Mouse (Mus musculus): Measurements from ENCODE around the gene Tex19.2. TPM values are rescaled to one million over a fixed set of nuclear protein-coding genes. Genes with fewer than 3 reads are reported as not detected.

Gene Tex19.2
- polyA plus RNA-seq, 1 experiment from 2014 or later, result not detected

- ATAC-seq (replicated peaks; ENCODE audit: insufficient number of reproducible peaks, insufficient read depth, low FRiP score, low read depth), result no peak
- H3K9ac ChIP-seq, result no peak overlapping the region
- H3K27ac ChIP-seq, result no peak overlapping the region
- no peaks in the 10 kb centered on the region for H3K4me1 ChIP-seq (replicated peaks)
- no peaks in the 10 kb centered on the region for H3K36me3 ChIP-seq
- H3K4me3 ChIP-seq, result no peak overlapping the region
- H3K9me3 ChIP-seq (replicated peaks), result no peaks in the 10 kb centered on the region
- H3K27me3 ChIP-seq, result 0 out of 2 replicates have a peak, but pooled peaks cover 3% of the 10 kb centered on the region
- 33% methylated on average over 1 of the region's 1 CpGs for WGBS
- no peak overlapping the region for H3K4me2 ChIP-seq
These were observed 16.1 kb upstream of the Tex19.2 start for GRCm38 (mm10) chr11:121134600-121134999.

DNA sequence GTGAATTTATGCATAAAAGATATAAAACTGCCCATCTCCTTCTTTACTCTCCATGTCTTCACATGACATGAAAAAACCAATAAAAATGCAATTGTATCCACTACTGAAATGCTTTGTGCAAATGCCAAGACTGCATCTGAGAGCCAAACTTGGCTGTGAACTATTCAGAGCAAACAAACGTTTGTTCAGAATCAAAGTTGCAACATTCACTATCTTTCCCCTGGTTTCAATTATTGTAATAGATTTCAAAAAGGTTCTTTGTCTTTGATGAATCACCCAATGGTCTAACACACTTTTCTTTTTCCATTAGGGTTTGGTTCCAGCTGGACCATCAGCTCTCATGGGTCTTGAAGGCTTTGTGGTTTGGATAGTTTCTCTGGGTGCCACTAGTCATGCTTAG, 11.1 kb upstream of the Tex19.2 start:
- WGBS, result 85% methylated on average over 1 of the region's 1 CpGs
- no peak overlapping the region for H3K27ac ChIP-seq
- no peak for ATAC-seq (replicated peaks; ENCODE audit: insufficient number of reproducible peaks, insufficient read depth, low FRiP score, low read depth)
- H3K4me3 ChIP-seq, result no peak overlapping the region
- no peaks in the 10 kb centered on the region for H3K4me1 ChIP-seq (replicated peaks)
- H3K4me2 ChIP-seq, result no peak overlapping the region
- no peaks in the 10 kb centered on the region for H3K27me3 ChIP-seq
- no peaks in the 10 kb centered on the region for H3K36me3 ChIP-seq
- no peak overlapping the region for H3K9ac ChIP-seq
- H3K9me3 ChIP-seq (replicated peaks), result no peaks in the 10 kb centered on the region

DNA sequence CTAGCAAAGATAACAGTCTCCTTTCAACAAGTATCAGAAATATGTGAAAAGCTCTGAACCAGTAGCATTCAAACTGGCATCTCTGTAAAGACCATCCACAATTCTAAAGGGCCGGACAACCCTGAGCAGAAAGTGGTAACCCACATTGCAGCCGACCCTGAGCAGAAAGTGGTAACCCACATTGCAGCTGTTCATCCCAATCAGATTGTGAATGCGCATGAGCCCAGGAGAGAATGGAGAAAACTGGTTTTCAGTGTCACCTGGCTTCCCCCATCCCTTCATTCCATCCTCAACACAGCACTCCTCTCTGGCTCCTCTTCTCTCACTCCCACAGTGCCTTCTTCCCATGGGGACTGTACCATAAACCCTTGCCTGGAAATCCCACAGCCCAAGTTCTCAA, 9.0 kb upstream of the Tex19.2 start:
- H3K9ac ChIP-seq, result no peak overlapping the region
- no peaks in the 10 kb centered on the region for H3K36me3 ChIP-seq
- peaks cover 1% of the 10 kb centered on the region; the same call in 1 of the 2 replicates for H3K4me1 ChIP-seq (replicated peaks)
- no peak for ATAC-seq (replicated peaks; ENCODE audit: insufficient number of reproducible peaks, insufficient read depth, low FRiP score, low read depth)
- no peaks in the 10 kb centered on the region for H3K27me3 ChIP-seq
- WGBS, result 88% methylated on average over 3 of the region's 3 CpGs
- H3K27ac ChIP-seq, result no peak overlapping the region
- no peaks in the 10 kb centered on the region for H3K9me3 ChIP-seq (replicated peaks)
- H3K4me3 ChIP-seq, result no peak overlapping the region
- H3K4me2 ChIP-seq, result no peak overlapping the region

- peaks cover 11% of the 10 kb centered on the region for H3K4me1 ChIP-seq (replicated peaks)
- ATAC-seq (replicated peaks; ENCODE audit: insufficient number of reproducible peaks, insufficient read depth, low FRiP score, low read depth), result no peak
- H3K27ac ChIP-seq, result no peak overlapping the region
- no peak overlapping the region for H3K4me3 ChIP-seq
- 81% methylated on average over 1 of the region's 1 CpGs for WGBS
- no peaks in the 10 kb centered on the region for H3K27me3 ChIP-seq
- H3K9me3 ChIP-seq (replicated peaks), result no peaks in the 10 kb centered on the region
- H3K9ac ChIP-seq, result no peak overlapping the region
- no peaks in the 10 kb centered on the region for H3K36me3 ChIP-seq
- no peak overlapping the region for H3K4me2 ChIP-seq
These were observed 7.9 kb upstream of the Tex19.2 start for GRCm38 (mm10) chr11:121126395-121126794.

DNA sequence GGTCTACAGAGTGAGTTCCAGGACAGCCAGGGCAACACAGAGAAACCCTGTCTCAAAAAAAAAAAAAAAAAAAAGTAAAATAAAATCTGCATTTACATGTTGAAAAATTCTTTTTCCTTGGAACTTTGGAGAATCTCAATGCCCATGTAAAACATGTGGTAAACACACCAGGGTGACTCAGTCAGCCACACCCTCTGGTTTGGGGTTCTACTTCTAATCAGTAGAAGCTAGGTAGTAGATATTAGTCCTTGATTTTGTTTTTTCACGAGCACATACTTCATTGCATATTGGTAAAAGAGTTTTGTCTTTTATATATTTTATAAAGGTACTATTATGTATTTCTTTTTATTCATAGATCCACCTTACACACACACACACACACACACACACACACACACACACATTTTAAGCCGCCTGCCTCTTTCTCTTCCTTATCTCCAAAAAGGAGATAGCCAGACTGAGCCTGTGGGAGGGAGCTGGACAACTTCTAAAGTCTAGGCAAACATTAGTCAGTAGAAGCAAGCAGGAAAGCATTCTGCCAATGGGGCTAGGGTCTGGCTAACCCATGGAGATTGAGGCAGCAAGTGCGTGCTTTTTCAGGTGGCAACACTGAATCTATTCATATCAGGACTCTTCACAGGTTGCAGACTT, 7.2 kb upstream of the Tex19.2 start:
- Histone ChIP-seq H3K4me3 (no peak overlapping the region), H3K9me3 (replicated peaks) (no peaks in the 10 kb centered on the region), H3K4me1 (replicated peaks) (peaks cover 13% of the 10 kb centered on the region), H3K27me3 (no peaks in the 10 kb centered on the region), H3K9ac (no peak overlapping the region), H3K4me2 (no peak overlapping the region), H3K27ac (no peak overlapping the region), H3K36me3 (no peaks in the 10 kb centered on the region)
- WGBS, result 48% methylated on average over 3 of the region's 3 CpGs
- no peak for ATAC-seq (replicated peaks; ENCODE audit: insufficient number of reproducible peaks, insufficient read depth, low FRiP score, low read depth)

- 84% methylated on average over 4 of the region's 4 CpGs for WGBS
- ATAC-seq (replicated peaks; ENCODE audit: insufficient number of reproducible peaks, insufficient read depth, low FRiP score, low read depth), result no peak
These were observed 5.0 kb upstream of the Tex19.2 start for GRCm38 (mm10) chr11:121123438-121123837.

GRCm38 (mm10) chr11:121122024-121122670, 3.7 kb upstream of the Tex19.2 start:
- no peaks in the 10 kb centered on the region for H3K9me3 ChIP-seq (replicated peaks)
- peak overlapping the region; percentile 37 for H3K27ac ChIP-seq
- H3K4me2 ChIP-seq, result no peak overlapping the region
- 13% methylated on average over 2 of the region's 2 CpGs for WGBS
- H3K36me3 ChIP-seq, result no peaks in the 10 kb centered on the region
- H3K4me3 ChIP-seq, result no peak overlapping the region
- H3K4me1 ChIP-seq (replicated peaks), result peaks cover 13% of the 10 kb centered on the region
- no peak overlapping the region for H3K9ac ChIP-seq
- no peak for ATAC-seq (replicated peaks; ENCODE audit: insufficient number of reproducible peaks, insufficient read depth, low FRiP score, low read depth)
- 0 out of 2 replicates have a peak, but pooled peaks cover 3% of the 10 kb centered on the region for H3K27me3 ChIP-seq

More at GRCm38 (mm10) chr11:121123438-121123837, 5.0 kb upstream of the Tex19.2 start:
- Histone ChIP-seq H3K4me3 (no peak overlapping the region), H3K4me2 (no peak overlapping the region), H3K9me3 (replicated peaks) (no peaks in the 10 kb centered on the region), H3K27me3 (no peaks in the 10 kb centered on the region), H3K27ac (no peak overlapping the region), H3K4me1 (replicated peaks) (peaks cover 13% of the 10 kb centered on the region), H3K36me3 (no peaks in the 10 kb centered on the region), H3K9ac (no peak overlapping the region)

- no peaks in the 10 kb centered on the region for H3K9me3 ChIP-seq (replicated peaks)
- peaks cover 13% of the 10 kb centered on the region for H3K4me1 ChIP-seq (replicated peaks)
- H3K4me2 ChIP-seq, result no peak overlapping the region
- H3K4me3 ChIP-seq, result no peak overlapping the region
- peaks cover 3% of the 10 kb centered on the region; the same call in 1 of the 2 replicates for H3K27me3 ChIP-seq
- H3K9ac ChIP-seq, result no peak overlapping the region
- H3K27ac ChIP-seq, result peak overlapping the region; percentile 37
- 42% methylated on average over 3 of the region's 3 CpGs for WGBS
- H3K36me3 ChIP-seq, result no peaks in the 10 kb centered on the region
- no peak for ATAC-seq (replicated peaks; ENCODE audit: insufficient number of reproducible peaks, insufficient read depth, low FRiP score, low read depth)
These were observed 2.7 kb upstream of the Tex19.2 start for GRCm38 (mm10) chr11:121121151-121121550.

DNA sequence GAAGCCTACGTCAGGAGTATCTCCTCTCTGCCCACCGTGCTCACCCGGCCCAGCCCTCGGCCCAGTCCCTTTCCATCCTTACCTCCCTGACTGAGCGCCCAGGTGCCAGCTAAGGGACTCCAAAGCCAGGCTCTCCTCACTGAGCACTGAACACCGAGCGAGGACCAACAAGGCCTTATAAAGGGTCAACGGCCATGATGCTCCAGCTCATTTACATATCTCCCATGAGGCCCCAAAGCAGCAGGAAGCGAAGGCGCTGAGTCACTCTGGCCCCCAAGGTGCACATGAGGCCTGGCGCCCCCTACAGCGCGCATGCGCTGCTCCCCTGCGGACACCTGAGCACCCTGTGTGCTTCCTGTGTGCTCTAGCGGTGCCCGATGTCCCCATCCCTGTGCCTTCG, 371 bp downstream of the Tex19.2 start:
- Histone ChIP-seq H3K4me2 (no peak overlapping the region), H3K4me3 (no peak overlapping the region), H3K9me3 (replicated peaks) (no peaks in the 10 kb centered on the region), H3K27ac (no peak overlapping the region), H3K27me3 (peaks cover 3% of the 10 kb centered on the region), H3K36me3 (no peaks in the 10 kb centered on the region), H3K9ac (no peak overlapping the region), H3K4me1 (replicated peaks) (peaks cover 13% of the 10 kb centered on the region)
- 91% methylated on average over 18 of the region's 18 CpGs for whole genome bisulfite sequencing
- ATAC-seq (replicated peaks; ENCODE audit: insufficient number of reproducible peaks, insufficient read depth, low FRiP score, low read depth), result no peak

- Histone ChIP-seq H3K27me3 (no peaks in the 10 kb centered on the region; the same call in none of the 2 replicates), H3K9ac (no peak overlapping the region), H3K4me3 (no peak overlapping the region), H3K4me2 (no peak overlapping the region), H3K4me1 (replicated peaks) (peaks cover 34% of the 10 kb centered on the region), H3K36me3 (no peaks in the 10 kb centered on the region), H3K9me3 (replicated peaks) (no peaks in the 10 kb centered on the region), H3K27ac (no peak overlapping the region)
- ATAC-seq (replicated peaks; ENCODE audit: insufficient number of reproducible peaks, insufficient read depth, low FRiP score, low read depth), result no peak
- WGBS, result 66% methylated on average over 5 of the region's 5 CpGs
These were observed 6.2 kb downstream of the Tex19.2 start for GRCm38 (mm10) chr11:121112091-121112775.

- no peak for ATAC-seq (replicated peaks; ENCODE audit: insufficient number of reproducible peaks, insufficient read depth, low FRiP score, low read depth)
- H3K36me3 ChIP-seq, result no peaks in the 10 kb centered on the region
- H3K27me3 ChIP-seq, result no peaks in the 10 kb centered on the region; the same call in none of the 2 replicates
- no peak overlapping the region for H3K9ac ChIP-seq
- 79% methylated on average over 1 of the region's 1 CpGs for WGBS
- no peak overlapping the region for H3K4me2 ChIP-seq
- no peak overlapping the region for H3K4me3 ChIP-seq
- H3K9me3 ChIP-seq (replicated peaks), result no peaks in the 10 kb centered on the region
- peaks cover 34% of the 10 kb centered on the region for H3K4me1 ChIP-seq (replicated peaks)
- no peak overlapping the region for H3K27ac ChIP-seq
These were observed 6.9 kb downstream of the Tex19.2 start for GRCm38 (mm10) chr11:121111601-121112000.
